Mouse (Mus musculus): ENCODE data around the gene Mucl3. TPM values are rescaled to one million over a fixed set of nuclear protein-coding genes. Genes with fewer than 3 reads are reported as not detected.

Mucl3 gene
- total and polyA plus RNA-seq, 2 experiments from 2014 or later: 0.10 TPM; not detected in 1

GRCm38 (mm10) chr17:35681986-35682385 lies 38.5 kb upstream of the Mucl3 start:
- Histone ChIP-seq H3K9me3 (ENCODE audit: low read length) (no peaks in the 10 kb centered on the region), H3K27me3 (ENCODE audit: insufficient read depth, low read length) (no peaks in the 10 kb centered on the region), H3K4me1 (ENCODE audit: insufficient read depth, low read length) (peaks cover 5% of the 10 kb centered on the region; the same call in 1 of the 2 replicates), H3K9ac (replicated peaks; ENCODE audit: low read length) (no peak overlapping the region), H3K27ac (no peak overlapping the region), H3K4me3 (ENCODE audit: low read length) (no peak overlapping the region), H3K36me3 (ENCODE audit: insufficient read depth, low read length) (peaks cover 50% of the 10 kb centered on the region), H3K4me2 (ENCODE audit: low read depth, low read length) (no peak overlapping the region)
- WGBS: 76% methylated on average over 13 of the region's 13 CpGs
- no peak for TF ChIP-seq CTCF (IDR thresholded peaks at IDR 0.05; ENCODE audit: low read depth)
- ATAC-seq (no peak), DNase-seq (ENCODE audit: low spot score) (no peak)

- H3K4me3 ChIP-seq (ENCODE audit: low read length): no peak overlapping the region
- no peak overlapping the region for H3K9ac ChIP-seq (replicated peaks; ENCODE audit: low read length)
- ATAC-seq (no peak), DNase-seq (ENCODE audit: low spot score) (no peak)
- peaks cover 43% of the 10 kb centered on the region for H3K36me3 ChIP-seq (ENCODE audit: insufficient read depth, low read length)
- 22% methylated on average over 6 of the region's 6 CpGs for WGBS
- H3K4me2 ChIP-seq (ENCODE audit: low read depth, low read length): no peak overlapping the region
- H3K9me3 ChIP-seq (ENCODE audit: low read length): no peaks in the 10 kb centered on the region
- no peaks in the 10 kb centered on the region for H3K27me3 ChIP-seq (ENCODE audit: insufficient read depth, low read length)
- TF ChIP-seq CTCF (IDR thresholded peaks at IDR 0.05; ENCODE audit: low read depth): no peak
- H3K4me1 ChIP-seq (ENCODE audit: insufficient read depth, low read length): peaks cover 5% of the 10 kb centered on the region; the same call in 1 of the 2 replicates
- no peak overlapping the region for H3K27ac ChIP-seq
These were observed 37.1 kb upstream of the Mucl3 start for GRCm38 (mm10) chr17:35680591-35680990.

- peak; percentile 98 for DNase-seq (ENCODE audit: low spot score)
- H3K36me3 ChIP-seq (ENCODE audit: insufficient read depth, low read length): no peaks in the 10 kb centered on the region; the same call in 1 of the 2 replicates
- WGBS: under 1% methylated on average over 23 of the region's 23 CpGs
- ATAC-seq: peak; percentile 98
- peak within 1 kb of the TSS; percentile 45; the same call in 1 of the 2 replicates for H3K27ac ChIP-seq
- H3K4me2 ChIP-seq (ENCODE audit: low read depth, low read length): peak within 1 kb of the TSS; percentile 90
- peak within 1 kb of the TSS; percentile 64 for H3K4me3 ChIP-seq (ENCODE audit: low read length)
- no peaks in the 10 kb centered on the region for H3K4me1 ChIP-seq (ENCODE audit: insufficient read depth, low read length)
- no peaks in the 10 kb centered on the region for H3K27me3 ChIP-seq (ENCODE audit: insufficient read depth, low read length)
- no peaks in the 10 kb centered on the region for H3K9me3 ChIP-seq (ENCODE audit: low read length)
- peak within 1 kb of the TSS; percentile 75 for H3K9ac ChIP-seq (replicated peaks; ENCODE audit: low read length)
- TF ChIP-seq CTCF (IDR thresholded peaks at IDR 0.05; ENCODE audit: low read depth): peak; percentile 41; the same call in 1 of the 2 replicates
These were observed 30.0 kb upstream of the Mucl3 start, which contains the start of gene Gtf2h4 for GRCm38 (mm10) chr17:35673416-35674035. Gtf2h4 (minus strand) TSS chr17:35673739.

GRCm38 (mm10) chr17:35672527-35672926 lies 29.0 kb upstream of the Mucl3 start:
- DNase-seq (ENCODE audit: low spot score) (no peak), ATAC-seq (no peak)
- Histone ChIP-seq H3K27ac (no peak overlapping the region), H3K9ac (replicated peaks; ENCODE audit: low read length) (no peak overlapping the region), H3K36me3 (ENCODE audit: insufficient read depth, low read length) (no peaks in the 10 kb centered on the region; the same call in 1 of the 2 replicates), H3K9me3 (ENCODE audit: low read length) (no peaks in the 10 kb centered on the region), H3K27me3 (ENCODE audit: insufficient read depth, low read length) (no peaks in the 10 kb centered on the region), H3K4me1 (ENCODE audit: insufficient read depth, low read length) (no peaks in the 10 kb centered on the region), H3K4me2 (ENCODE audit: low read depth, low read length) (no peak overlapping the region), H3K4me3 (ENCODE audit: low read length) (no peak overlapping the region)
- 85% methylated on average over 6 of the region's 6 CpGs for WGBS
- TF ChIP-seq CTCF (IDR thresholded peaks at IDR 0.05; ENCODE audit: low read depth): no peak

- H3K9me3 ChIP-seq (ENCODE audit: low read length): no peaks in the 10 kb centered on the region
- DNase-seq (ENCODE audit: low spot score) (no peak), ATAC-seq (no peak)
- H3K4me2 ChIP-seq (ENCODE audit: low read depth, low read length): no peak overlapping the region
- no peaks in the 10 kb centered on the region; the same call in 1 of the 2 replicates for H3K36me3 ChIP-seq (ENCODE audit: insufficient read depth, low read length)
- no peaks in the 10 kb centered on the region for H3K4me1 ChIP-seq (ENCODE audit: insufficient read depth, low read length)
- H3K27me3 ChIP-seq (ENCODE audit: insufficient read depth, low read length): no peaks in the 10 kb centered on the region
- H3K9ac ChIP-seq (replicated peaks; ENCODE audit: low read length): no peak overlapping the region
- TF ChIP-seq CTCF (IDR thresholded peaks at IDR 0.05; ENCODE audit: low read depth): no peak
- no peak overlapping the region for H3K4me3 ChIP-seq (ENCODE audit: low read length)
- no peak overlapping the region for H3K27ac ChIP-seq
- WGBS: 86% methylated on average over 6 of the region's 6 CpGs
These were observed 28.4 kb upstream of the Mucl3 start for GRCm38 (mm10) chr17:35671846-35672245.

GRCm38 (mm10) chr17:35669731-35670130 lies 26.2 kb upstream of the Mucl3 start:
- no peaks in the 10 kb centered on the region for H3K27me3 ChIP-seq (ENCODE audit: insufficient read depth, low read length)
- DNase-seq (ENCODE audit: low spot score) (no peak), ATAC-seq (no peak)
- H3K9ac ChIP-seq (replicated peaks; ENCODE audit: low read length): no peak overlapping the region
- no peak overlapping the region for H3K27ac ChIP-seq
- H3K4me2 ChIP-seq (ENCODE audit: low read depth, low read length): no peak overlapping the region
- H3K4me3 ChIP-seq (ENCODE audit: low read length): no peak overlapping the region
- WGBS: 92% methylated on average over 9 of the region's 9 CpGs
- H3K4me1 ChIP-seq (ENCODE audit: insufficient read depth, low read length): no peaks in the 10 kb centered on the region
- no peak for TF ChIP-seq CTCF (IDR thresholded peaks at IDR 0.05; ENCODE audit: low read depth)
- no peaks in the 10 kb centered on the region for H3K9me3 ChIP-seq (ENCODE audit: low read length)
- no peaks in the 10 kb centered on the region; the same call in 1 of the 2 replicates for H3K36me3 ChIP-seq (ENCODE audit: insufficient read depth, low read length)

Measured in hindbrain, postnatal 0 days (tissue).